Mouse (Mus musculus) A20 (cell line): ENCODE data around the gene Rab8a.

ENCODE experiments used
- DNase-seq: peaks from one replicate; pipeline ENCODE4 v3.0.0-alpha.2; 2011; ENCODE audit warnings: low read depth, low spot score

Rab8a gene

GRCm38 (mm10) chr8:72146556-72146955 lies 14.4 kb upstream of the Rab8a start:
- DNase-seq, result no peak

- no peak for DNase-seq
Measured at GRCm38 (mm10) chr8:72147266-72147665, 13.7 kb upstream of the Rab8a start.

DNA sequence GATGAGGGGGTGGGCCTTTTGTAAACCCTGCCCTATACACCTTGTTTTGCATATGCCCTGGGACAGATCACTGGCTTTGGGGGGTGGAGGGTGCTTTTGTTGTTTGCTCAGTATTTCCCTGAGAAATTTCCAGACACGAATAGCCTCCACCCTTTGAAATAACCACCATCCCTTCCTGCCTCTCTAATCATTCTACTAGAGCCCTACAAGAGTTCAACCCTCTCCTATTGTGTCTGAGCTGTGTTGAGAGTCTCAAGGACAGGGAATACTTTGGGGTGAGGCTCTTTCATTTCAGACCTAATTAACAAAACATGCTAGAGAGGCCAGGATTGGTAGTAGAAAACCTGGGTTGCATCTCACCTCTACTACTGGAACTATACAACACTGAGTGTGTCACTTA lies 11.9 kb upstream of the Rab8a start:
- DNase-seq, result no peak

GRCm38 (mm10) chr8:72151418-72152078 lies 9.5 kb upstream of the Rab8a start:
- DNase-seq, result no peak

- DNase-seq, result no peak
Measured at GRCm38 (mm10) chr8:72153382-72153781, 7.6 kb upstream of the Rab8a start.

- no peak for DNase-seq
Measured at GRCm38 (mm10) chr8:72158096-72158495, 2.9 kb upstream of the Rab8a start.

GRCm38 (mm10) chr8:72158726-72159125 lies 2.3 kb upstream of the Rab8a start:
- no peak for DNase-seq

DNA sequence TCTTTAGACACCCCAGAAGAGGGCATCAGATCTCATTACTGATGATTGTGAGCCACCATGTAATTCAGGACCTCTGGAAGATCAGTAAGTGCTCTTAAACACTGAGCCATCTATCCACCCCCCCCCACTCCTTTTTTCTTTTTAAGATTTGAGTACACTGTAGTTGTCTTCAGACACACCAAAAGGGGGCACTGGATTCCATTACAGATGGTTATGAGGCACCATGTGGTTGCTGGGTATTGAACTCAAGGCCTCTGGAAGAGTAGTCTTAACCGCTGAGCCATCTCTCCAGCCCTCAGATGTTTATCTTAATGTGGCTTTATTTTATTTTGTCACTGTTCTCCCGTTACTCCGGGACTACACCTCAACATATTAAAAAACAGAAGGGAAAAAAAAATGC lies 993 bp upstream of the Rab8a start:
- DNase-seq, result peak; percentile 68

- DNase-seq, result no peak
Measured at GRCm38 (mm10) chr8:72162821-72163220, 1.8 kb downstream of the Rab8a start.

- DNase-seq, result peak; percentile 85
Measured at GRCm38 (mm10) chr8:72169098-72169668, 8.2 kb downstream of the Rab8a start.

DNA sequence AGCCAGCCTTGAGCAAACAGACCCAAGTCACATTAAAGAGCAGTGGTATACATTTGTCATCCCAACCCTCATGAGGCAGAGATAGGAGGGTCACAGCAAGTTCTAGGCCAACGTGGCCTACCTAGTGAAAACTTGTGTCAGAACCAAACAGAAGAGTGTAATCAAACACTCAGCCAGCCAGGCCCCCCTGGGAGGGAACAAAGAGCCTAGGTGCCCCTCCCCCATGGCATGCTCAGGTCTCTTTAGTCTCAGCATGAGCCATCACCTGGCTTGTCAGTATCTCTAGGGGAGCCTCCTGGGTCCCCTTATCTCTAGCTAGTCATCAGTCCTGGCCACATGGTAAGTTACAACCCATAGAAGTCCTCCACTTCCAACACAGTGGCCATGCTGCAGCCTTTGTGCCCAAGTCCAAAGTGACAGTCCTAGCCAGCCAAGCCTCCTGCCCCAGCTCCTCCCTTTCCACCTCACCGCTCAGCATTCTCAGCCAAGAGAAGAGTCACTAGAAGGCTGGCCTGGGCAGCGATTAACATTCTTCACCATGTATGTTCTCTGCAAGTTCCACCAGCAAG lies 8.8 kb downstream of the Rab8a start:
- DNase-seq, result no peak

DNA sequence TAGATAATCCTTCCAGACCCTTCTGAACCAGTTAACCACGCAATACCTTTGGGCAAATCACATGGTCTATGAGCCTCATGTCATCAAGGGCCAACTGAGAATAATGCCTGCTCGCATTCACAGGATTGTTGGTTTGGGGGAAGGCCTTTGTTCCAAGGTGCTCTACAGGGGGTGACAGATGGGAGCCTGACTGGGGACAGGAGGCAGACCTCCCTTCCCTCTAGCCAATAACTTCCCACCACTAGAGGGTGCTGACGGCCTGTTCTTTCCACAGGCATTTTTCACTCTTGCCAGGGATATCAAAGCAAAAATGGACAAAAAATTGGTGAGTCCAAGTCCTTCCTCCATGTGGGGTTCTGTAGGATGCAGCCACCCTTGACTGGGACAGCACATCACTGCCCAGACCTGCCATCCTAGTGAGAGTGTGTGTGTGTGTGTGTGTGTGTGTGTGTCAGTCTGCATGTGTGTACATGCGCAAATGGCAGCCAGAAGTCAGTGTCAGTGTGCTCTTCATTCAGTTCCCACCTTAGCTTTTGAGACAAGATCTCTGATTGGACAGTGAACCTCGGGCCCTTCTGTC lies 16.4 kb downstream of the Rab8a start:
- peak; percentile 61 for DNase-seq

- peak; percentile 77 for DNase-seq
Measured at GRCm38 (mm10) chr8:72183554-72184202, 22.7 kb downstream of the Rab8a start.

- DNase-seq, result no peak
Measured at GRCm38 (mm10) chr8:72187793-72188331, 26.9 kb downstream of the Rab8a start.

DNA sequence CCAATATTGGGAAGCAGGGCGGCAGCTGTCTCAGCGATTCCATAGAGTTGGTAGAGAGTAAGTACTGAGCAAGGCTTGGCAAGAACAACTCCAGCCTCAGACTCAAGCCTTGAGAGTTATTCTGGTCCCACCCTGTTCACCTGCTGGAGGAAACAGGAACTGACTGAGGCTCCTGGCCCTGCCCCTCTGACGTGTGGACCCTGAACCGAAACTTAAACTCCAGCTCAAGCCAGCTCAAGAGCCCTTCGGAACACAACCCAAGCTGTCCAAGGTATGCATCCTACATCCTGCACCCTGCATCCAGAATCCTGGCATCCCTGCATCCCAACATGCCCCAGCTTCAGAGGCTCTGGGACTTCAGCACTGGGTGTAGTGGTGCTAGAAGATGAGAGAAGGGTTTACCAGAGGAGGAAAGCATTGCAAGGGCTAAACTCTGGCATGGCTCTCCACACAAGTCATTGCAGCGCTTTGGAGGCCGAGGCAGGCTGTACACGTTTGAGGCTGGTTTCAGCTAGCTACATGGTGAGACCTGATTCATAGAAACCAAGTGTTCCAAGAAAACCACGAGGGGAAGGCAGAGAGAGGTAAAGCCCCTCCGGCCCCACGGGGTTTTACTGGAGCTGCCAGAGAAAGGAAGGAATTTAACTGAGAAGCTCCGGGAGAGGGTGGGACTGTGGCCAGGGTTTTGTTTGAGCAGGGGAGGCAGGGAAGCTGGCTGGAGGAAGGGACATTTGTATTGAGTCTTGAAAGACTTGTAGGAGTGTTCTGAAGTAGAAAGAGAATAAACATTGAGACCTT lies 28.6 kb downstream of the Rab8a start, which contains the start of gene Hsh2d:
Gene Hsh2d, plus strand, starts transcription at position 222 of the 798 bp plus-strand sequence.
- peak; percentile 91 for DNase-seq

DNA sequence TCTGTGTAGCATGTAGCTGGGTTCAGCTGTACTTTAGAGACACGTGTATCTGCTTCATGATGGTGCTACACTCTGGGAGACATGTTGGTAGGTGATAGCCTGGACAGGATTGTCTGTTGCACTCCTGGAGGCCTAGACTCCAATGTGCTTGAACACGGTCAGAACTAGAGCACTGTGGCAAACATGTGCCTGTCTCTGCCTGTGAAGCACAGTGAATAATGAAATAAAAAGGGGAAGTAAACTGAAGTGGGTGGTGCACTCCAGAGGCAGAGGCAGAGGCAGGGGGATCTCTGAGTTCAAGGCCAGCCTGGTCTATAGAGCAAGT lies 29.2 kb downstream of the Rab8a start:
- peak; percentile 86 for DNase-seq

- DNase-seq, result no peak
Measured at GRCm38 (mm10) chr8:72192065-72192464, 31.1 kb downstream of the Rab8a start.

- DNase-seq, result no peak
Measured at GRCm38 (mm10) chr8:72197997-72198396, 37.0 kb downstream of the Rab8a start.

- DNase-seq, result no peak
Measured at GRCm38 (mm10) chr8:72208582-72208981, 47.6 kb downstream of the Rab8a start.

DNA sequence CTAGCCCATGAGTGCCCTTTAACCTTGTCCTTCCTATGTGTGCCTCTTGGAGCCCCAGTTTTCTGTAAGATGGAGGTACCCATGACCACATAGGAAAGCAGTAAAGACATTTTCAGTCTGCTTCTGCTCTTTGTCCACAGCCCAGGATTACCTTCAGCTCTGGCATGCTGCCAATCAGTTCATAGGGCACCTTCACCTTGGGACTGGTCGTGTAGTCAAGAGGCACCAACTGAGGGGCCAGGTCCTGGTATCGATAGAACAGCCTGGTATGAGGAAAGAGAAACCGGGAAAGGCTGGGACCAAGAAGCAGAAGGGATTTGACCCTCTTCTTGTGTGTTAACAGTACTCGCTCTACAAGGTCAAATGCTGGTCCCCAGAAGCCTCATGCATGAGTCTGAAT lies 49.2 kb downstream of the Rab8a start:
- DNase-seq, result no peak

DNA sequence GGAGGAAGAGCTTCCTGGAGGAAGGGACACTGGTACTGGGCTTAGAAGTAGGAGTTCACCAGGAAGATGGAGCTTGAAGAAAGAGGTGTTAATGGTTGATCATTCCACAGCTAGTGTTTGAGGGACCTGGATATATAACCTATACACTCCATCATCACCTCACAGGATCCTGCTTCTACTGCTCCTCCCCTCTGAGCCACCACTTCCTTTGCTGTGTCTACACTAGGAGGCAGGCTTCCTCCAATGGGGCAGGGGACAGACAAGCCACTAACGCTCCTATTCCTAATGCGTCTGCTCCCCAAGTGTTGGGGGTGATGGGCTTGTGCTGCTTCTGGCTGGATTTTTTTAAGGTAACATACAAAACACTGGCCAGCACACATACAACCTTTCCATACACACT lies 49.7 kb downstream of the Rab8a start:
- no peak for DNase-seq
